Mouse (Mus musculus) midbrain, postnatal 0 days (tissue): ENCODE data around the gene Abca4. TPM values are rescaled to one million over a fixed set of nuclear protein-coding genes. Genes with fewer than 3 reads are reported as not detected.
"Not testable (repeated sequence)": the region's sequence is repeated elsewhere in the genome, so short reads cannot be mapped to it uniquely, and the experiment has no call there.

Source experiments
- ATAC-seq: fragments of 200-750 bp; cut with Nextera tagmentation; 2 replicates; pipeline ENCODE4 v1.8.0; 2017; ENCODE audit warnings: moderate number of reproducible peaks, mild to moderate bottlenecking, moderate TSS enrichment, moderate library complexity; ENCODE audit not compliant: low FRiP score
- DNase-seq: peaks from one replicate; pipeline ENCODE4 v3.0.0-alpha.2; 2015; ENCODE audit warnings: low spot score
- H3K27ac ChIP-seq: fragments of 300-500 bp; sonication (generic); 2 replicates; pipeline ENCODE4 v1.5.1; 2014; ENCODE audit warnings: low read depth, mild to moderate bottlenecking, low read length, mixed read lengths
- H3K27me3 ChIP-seq: fragments of 300-500 bp; sonication (generic); 2 replicates; pipeline ENCODE4 v1.6.1; 2014; ENCODE audit warnings: low read length, control low read depth, mixed read lengths; ENCODE audit not compliant: insufficient read depth
- H3K36me3 ChIP-seq: fragments of 300-500 bp; sonication (generic); 2 replicates; pipeline ENCODE4 v1.6.1; 2014; ENCODE audit warnings: low read length, control low read depth, mixed read lengths; ENCODE audit not compliant: insufficient read depth
- H3K4me1 ChIP-seq: fragments of 300-500 bp; sonication (generic); 2 replicates; pipeline ENCODE4 v1.6.1; 2014; ENCODE audit warnings: mild to moderate bottlenecking, control low read depth, antibody characterized with exemption, low read length, mixed read lengths; ENCODE audit not compliant: insufficient read depth
- H3K4me2 ChIP-seq: fragments of 300-500 bp; sonication (generic); 2 replicates; pipeline ENCODE4 v1.6.1; 2014; ENCODE audit warnings: low read depth, mild to moderate bottlenecking, low read length, mixed read lengths; ENCODE audit not compliant: poor library complexity, severe bottlenecking
- H3K4me3 ChIP-seq: fragments of 300-500 bp; sonication (generic); 2 replicates; pipeline ENCODE4 v1.5.1; 2014; ENCODE audit warnings: low read depth, mild to moderate bottlenecking, low read length, moderate library complexity
- H3K9ac ChIP-seq: fragments of 300-500 bp; sonication (generic); replicated peaks from 2 replicates; pipeline ENCODE4 v1.6.1; 2014; ENCODE audit warnings: mild to moderate bottlenecking, low read length, moderate library complexity, mixed read lengths; ENCODE audit not compliant: poor library complexity, severe bottlenecking
- H3K9me3 ChIP-seq: fragments of 300-500 bp; sonication (generic); 2 replicates; pipeline ENCODE4 v1.6.1; 2016; ENCODE audit warnings: low read length, control low read depth
- CTCF ChIP-seq: IDR thresholded peaks from 2 replicates; pipeline ENCODE4 v1.5.1; 2016; ENCODE audit warnings: antibody characterized with exemption, mild to moderate bottlenecking
- WGBS: fragments of 180-500 bp; shearing (Covaris S2); extraction: QIAGEN DNeasy Blood & Tissue Kit; methylation state at CpG from one replicate; pipeline ENCODE4 v1.1.7; 2014; 5-methylcytosine and 5-hydroxymethylcytosine counted together
- polyA plus RNA-seq: library from polyadenylated mRNA; unstranded; fragments of >200 nt; fragmentation: Nextera tagmentation; extraction: Ambion mirVana; gene quantifications from 2 replicates; pipeline ENCODE4 v1.2.1, GENCODE M21; 2015
- total RNA-seq: library from RNA; depleted of rRNA; stranded (reverse); fragments of >200 nt; gene quantifications from 2 replicates; pipeline ENCODE4 v1.2.3, GENCODE M21; 2014; rRNA removed

Gene Abca4
- total and polyA plus RNA-seq, 2 experiments from 2014 or later: 0.94 to 7.7 TPM

DNA sequence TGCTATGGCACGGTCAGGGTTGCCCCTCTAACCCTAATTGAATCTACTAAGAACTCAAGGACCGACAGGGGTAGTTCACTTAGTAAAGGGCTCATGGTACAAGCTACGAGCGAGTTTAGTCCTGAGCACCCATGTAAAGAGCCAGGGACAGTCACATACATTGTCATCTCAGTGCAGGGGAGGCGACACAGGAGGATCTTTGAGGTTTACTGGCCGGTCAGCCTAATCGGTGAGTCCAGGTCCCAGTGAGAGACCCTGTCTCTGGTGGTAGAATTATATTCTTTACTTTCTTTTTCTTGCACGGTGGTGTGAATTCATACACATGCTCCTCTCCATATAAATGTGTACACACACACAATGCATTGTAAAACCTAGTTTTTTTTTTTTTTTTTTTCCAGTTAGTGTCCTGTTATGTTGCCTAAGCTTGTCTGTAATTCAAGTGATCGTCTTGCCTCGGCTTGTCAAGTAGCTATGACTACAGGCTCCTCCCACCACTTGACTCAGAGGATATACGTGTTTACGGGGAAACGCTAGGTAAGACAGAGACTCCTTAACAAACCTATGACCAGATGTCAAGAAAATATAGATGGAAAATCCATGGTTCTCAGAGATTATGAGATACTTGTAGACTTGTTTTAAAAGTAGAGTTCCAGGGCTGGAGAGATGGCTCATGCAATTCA lies 167.3 kb downstream of the Abca4 start:
- TF ChIP-seq CTCF: no peak
- Histone ChIP-seq H3K9ac (no peak overlapping the region), H3K4me1 (no peaks in the 10 kb centered on the region), H3K27ac (no peak overlapping the region), H3K36me3 (no peaks in the 10 kb centered on the region), H3K4me2 (no peak overlapping the region), H3K9me3 (no peaks in the 10 kb centered on the region), H3K4me3 (no peak overlapping the region), H3K27me3 (no peaks in the 10 kb centered on the region)
- no peak for DNase-seq
- 83% methylated on average over 13 of the region's 13 CpGs for WGBS
- no peak for ATAC-seq

DNA sequence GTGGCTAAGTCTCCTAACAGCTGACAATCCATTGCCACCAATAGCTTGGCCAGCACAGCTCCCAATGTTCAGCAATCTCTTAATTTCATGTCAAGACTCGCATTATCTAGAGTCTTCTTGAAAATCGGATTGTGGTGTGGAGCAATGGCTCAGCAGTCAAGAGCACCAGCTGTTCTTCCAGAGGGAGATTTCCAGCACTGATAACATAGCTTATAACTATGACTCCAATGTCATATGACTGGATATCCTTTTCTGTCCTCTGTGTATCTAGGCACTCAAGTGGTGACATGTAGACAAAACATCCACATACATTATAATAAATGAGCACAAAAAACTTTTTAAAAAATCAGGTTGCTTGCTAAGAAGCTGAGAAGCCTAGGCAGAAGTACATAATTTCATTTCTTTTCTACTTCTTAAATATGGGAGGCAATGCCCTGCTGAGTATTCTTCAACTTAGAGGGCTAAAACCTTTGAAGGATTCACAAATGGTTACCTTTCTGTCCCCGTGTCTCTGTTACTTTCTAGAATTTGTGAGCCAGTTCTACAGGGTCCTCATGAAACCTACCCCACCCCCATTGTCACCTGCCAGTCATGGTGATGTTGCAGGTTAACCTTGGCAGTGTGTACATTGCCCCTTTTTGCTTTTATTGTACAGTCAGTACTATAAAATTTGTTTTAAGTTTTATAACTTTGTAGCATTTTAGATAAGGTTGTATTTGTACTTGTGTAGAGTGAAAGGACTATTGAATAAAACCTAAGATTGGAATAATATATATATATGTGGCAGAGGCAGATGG lies 177.2 kb downstream of the Abca4 start:
- Histone ChIP-seq H3K4me2 (no peak overlapping the region), H3K9me3 (no peaks in the 10 kb centered on the region), H3K27ac (no peak overlapping the region), H3K9ac (no peak overlapping the region), H3K27me3 (no peaks in the 10 kb centered on the region; the same call in 1 of the 2 replicates), H3K4me3 (no peak overlapping the region), H3K4me1 (no peaks in the 10 kb centered on the region), H3K36me3 (no peaks in the 10 kb centered on the region)
- ATAC-seq: no peak
- no peak for TF ChIP-seq CTCF
- no peak for DNase-seq
- 86% methylated on average over 3 of the region's 3 CpGs for WGBS

DNA sequence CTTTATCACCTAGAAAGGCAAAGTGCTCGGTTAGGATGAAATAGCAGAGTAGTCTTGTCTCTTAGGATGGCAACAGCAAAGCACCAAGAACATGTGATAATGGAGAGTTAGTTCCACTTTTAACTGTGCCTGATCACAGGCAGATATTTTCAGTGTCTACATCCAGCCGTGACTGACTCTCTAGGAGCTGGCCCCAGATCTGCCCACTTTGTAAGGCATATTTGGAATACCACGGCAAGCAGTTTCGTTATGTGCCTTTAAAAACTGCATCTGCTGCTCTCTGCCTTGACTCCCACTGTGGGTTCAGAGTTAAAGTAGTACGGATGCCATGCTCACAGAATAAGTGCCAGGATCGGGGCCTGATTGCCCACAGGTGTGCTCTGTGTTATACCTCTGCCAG lies 182.7 kb downstream of the Abca4 start:
- not testable (repeated sequence) for H3K9me3 ChIP-seq, H3K4me2 ChIP-seq, H3K4me3 ChIP-seq, H3K9ac ChIP-seq, ATAC-seq, DNase-seq, H3K4me1 ChIP-seq, H3K36me3 ChIP-seq, H3K27me3 ChIP-seq, H3K27ac ChIP-seq
- WGBS: 72% methylated on average over 6 of the region's 6 CpGs

Other genes starting within 250 kb of the Abca4 start
- 51.1 and 66.4 TPM in 2 replicates for gene Abcd3, start 229.1 kb upstream of the Abca4 start, total RNA-seq
- 76.1 and 77.5 TPM in 2 replicates for gene Abcd3, start 229.1 kb upstream of the Abca4 start, polyA plus RNA-seq
- gene Arhgap29, start 91.9 kb upstream of the Abca4 start, total RNA-seq: 34.6 and 38.6 TPM in 2 replicates
- gene Arhgap29, start 91.9 kb upstream of the Abca4 start, polyA plus RNA-seq: 12.6 and 13.6 TPM in 2 replicates
- 21.6 and 27.7 TPM in 2 replicates for gene Gclm, start 201.1 kb downstream of the Abca4 start, total RNA-seq
- gene Gclm, start 201.1 kb downstream of the Abca4 start, polyA plus RNA-seq: 44.3 and 51.2 TPM in 2 replicates
- gene Dnttip2, start 229.9 kb downstream of the Abca4 start, total RNA-seq: 10.8 and 22.8 TPM in 2 replicates
- 43.9 and 50.1 TPM in 2 replicates for gene Dnttip2, start 229.9 kb downstream of the Abca4 start, polyA plus RNA-seq
- 11.4 and 27.2 TPM in 2 replicates for gene Bcar3, start 249.7 kb downstream of the Abca4 start, total RNA-seq
- gene Bcar3, start 249.7 kb downstream of the Abca4 start, polyA plus RNA-seq: 5.5 and 6.0 TPM in 2 replicates